Mouse (Mus musculus): ENCODE measurements around the gene Gm13271.
"Not testable (repeated sequence)": the region's sequence is repeated elsewhere in the genome, so short reads cannot be mapped to it uniquely, and the experiment has no call there.

The Gm13271 gene

GRCm38 (mm10) chr4:88754818-88755340, at the start of gene Gm13271:
Gene Gm13271, plus strand, starts transcription at chr4:88754868.
- not testable (repeated sequence) for DNase-seq (ENCODE audit: low read depth, low spot score)

- DNase-seq (ENCODE audit: low read depth, low spot score): no peak
These were observed 48.7 kb upstream of the Gm13271 start for GRCm38 (mm10) chr4:88705924-88706323.

DNA sequence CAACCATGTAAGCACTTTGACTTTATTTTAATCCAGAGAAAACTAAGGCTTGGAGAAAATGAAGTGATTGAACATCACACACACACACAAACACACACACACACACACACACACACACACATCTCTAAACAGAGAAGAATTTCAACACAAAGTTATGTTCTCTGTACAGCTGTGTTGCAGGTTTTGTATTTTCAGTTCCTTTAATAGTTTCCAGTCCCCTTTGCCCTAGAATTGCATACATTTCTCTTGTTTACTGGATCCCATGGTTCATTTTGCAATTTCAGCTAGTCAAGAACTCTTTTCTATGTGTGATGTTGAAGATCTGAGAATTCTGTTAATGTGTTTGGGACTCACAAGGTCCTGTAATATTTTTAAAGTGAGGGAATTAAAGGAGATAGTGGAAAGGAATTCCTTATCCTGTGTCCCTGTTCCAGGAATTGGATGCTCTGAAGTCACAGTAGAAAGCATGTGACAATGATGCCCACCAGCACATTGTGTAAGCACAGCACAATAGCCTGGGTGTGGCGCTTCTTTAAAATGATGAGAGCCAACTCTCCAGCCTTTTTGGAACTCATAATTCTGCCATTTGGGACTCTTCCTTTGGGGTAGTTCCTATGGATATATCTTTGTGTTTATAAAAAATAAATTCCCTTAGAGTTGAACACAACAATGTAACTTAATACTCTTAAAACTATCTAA, 47.4 kb upstream of the Gm13271 start:
- no peak for DNase-seq (ENCODE audit: low read depth, low spot score)

- DNase-seq (ENCODE audit: low read depth, low spot score): peak; percentile 18
These were observed 40.4 kb upstream of the Gm13271 start for GRCm38 (mm10) chr4:88714281-88714680.

GRCm38 (mm10) chr4:88715059-88715458, 39.6 kb upstream of the Gm13271 start:
- DNase-seq (ENCODE audit: low read depth, low spot score): peak; percentile 48

- DNase-seq (ENCODE audit: low read depth, low spot score): peak; percentile 13
These were observed 36.0 kb upstream of the Gm13271 start for GRCm38 (mm10) chr4:88718715-88719114.

DNA sequence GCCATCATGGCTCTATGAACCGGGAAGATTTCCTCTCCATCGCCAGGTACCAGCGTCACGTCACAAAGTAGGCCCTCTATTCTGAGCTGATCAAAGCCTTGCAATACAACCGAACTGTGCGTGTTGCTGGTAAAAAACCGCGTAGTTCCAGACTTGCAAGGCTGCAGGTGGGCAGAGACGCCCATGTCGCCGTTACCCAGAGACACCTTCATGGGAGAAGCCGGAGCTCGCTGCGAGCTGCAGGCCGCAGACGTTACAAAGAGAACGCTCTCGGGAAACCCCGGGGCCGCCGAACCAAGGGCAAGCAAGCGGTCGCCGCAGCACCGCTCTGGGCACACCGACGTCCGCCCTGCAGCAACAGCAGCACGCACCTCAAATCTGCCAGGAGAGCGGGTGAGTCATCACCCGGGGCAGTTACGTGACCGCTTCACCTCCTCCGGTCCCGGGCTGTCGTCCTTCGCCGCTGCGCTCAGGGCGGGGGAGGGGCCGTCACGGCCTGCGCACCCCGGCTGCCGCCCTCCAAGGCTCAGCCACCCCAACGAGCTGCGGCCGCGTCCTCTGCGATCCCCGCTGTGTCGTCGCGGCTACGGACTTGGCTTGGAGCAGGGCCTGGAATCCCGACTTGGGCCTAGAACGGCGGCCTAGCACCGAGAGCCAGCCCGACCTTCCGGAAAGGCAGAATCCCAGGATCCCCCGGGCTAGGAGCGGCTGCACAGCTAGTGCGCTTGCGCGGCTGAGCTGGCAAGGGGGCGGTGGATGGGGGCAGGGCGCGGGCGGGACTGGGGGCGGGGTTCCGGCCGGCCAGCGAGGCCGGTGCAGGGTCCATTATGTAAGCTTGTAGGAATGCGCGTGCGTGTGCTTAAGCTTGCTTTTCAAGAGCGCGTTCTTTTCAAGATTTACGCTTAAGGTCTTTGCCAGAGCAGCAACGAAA, 32.6 kb upstream of the Gm13271 start, which contains the start of the genes Gm26566 and Klhl9:
Gene Gm26566 (plus strand): TSS at position 15 of the 931 bp plus-strand sequence.
Gene Klhl9 (minus strand): TSS at position 675 of the 931 bp plus-strand sequence.
- DNase-seq (ENCODE audit: low read depth, low spot score): peak; percentile 98

GRCm38 (mm10) chr4:88723497-88724090, 31.1 kb upstream of the Gm13271 start:
- no peak for DNase-seq (ENCODE audit: low read depth, low spot score)

- no peak for DNase-seq (ENCODE audit: low read depth, low spot score)
These were observed 27.9 kb upstream of the Gm13271 start for GRCm38 (mm10) chr4:88726727-88727126.

DNA sequence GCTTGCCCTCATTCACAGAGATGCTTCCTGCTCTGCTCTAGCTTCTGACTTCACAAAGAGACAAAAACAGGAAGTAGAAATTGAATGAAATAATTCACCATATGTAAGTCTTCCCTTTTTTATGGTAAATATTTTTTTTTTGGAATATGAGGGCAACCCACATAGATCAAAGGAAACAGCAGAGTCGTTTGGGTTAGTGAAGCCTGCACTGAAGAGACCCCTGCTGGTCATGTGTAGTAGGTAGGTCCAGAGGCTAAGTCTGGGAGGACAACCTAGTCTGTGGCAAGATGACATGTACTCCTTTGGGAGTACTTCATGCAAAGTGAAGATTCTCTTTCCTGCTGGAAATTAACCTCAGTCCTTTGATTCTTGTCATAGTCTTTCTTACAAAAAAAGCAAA, 27.3 kb upstream of the Gm13271 start:
- DNase-seq (ENCODE audit: low read depth, low spot score): peak; percentile 35

- DNase-seq (ENCODE audit: low read depth, low spot score): peak; percentile 73
These were observed 16.2 kb upstream of the Gm13271 start for GRCm38 (mm10) chr4:88738480-88738879.

- no peak for DNase-seq (ENCODE audit: low read depth, low spot score)
These were observed 15.6 kb upstream of the Gm13271 start for GRCm38 (mm10) chr4:88739036-88739435.

GRCm38 (mm10) chr4:88741426-88741825, 13.2 kb upstream of the Gm13271 start:
- no peak for DNase-seq (ENCODE audit: low read depth, low spot score)

GRCm38 (mm10) chr4:88742771-88743371, 11.8 kb upstream of the Gm13271 start:
- no peak for DNase-seq (ENCODE audit: low read depth, low spot score)

GRCm38 (mm10) chr4:88744207-88744606, 10.5 kb upstream of the Gm13271 start:
- DNase-seq (ENCODE audit: low read depth, low spot score): no peak

GRCm38 (mm10) chr4:88749926-88750325, 4.7 kb upstream of the Gm13271 start:
- no peak for DNase-seq (ENCODE audit: low read depth, low spot score)

DNA sequence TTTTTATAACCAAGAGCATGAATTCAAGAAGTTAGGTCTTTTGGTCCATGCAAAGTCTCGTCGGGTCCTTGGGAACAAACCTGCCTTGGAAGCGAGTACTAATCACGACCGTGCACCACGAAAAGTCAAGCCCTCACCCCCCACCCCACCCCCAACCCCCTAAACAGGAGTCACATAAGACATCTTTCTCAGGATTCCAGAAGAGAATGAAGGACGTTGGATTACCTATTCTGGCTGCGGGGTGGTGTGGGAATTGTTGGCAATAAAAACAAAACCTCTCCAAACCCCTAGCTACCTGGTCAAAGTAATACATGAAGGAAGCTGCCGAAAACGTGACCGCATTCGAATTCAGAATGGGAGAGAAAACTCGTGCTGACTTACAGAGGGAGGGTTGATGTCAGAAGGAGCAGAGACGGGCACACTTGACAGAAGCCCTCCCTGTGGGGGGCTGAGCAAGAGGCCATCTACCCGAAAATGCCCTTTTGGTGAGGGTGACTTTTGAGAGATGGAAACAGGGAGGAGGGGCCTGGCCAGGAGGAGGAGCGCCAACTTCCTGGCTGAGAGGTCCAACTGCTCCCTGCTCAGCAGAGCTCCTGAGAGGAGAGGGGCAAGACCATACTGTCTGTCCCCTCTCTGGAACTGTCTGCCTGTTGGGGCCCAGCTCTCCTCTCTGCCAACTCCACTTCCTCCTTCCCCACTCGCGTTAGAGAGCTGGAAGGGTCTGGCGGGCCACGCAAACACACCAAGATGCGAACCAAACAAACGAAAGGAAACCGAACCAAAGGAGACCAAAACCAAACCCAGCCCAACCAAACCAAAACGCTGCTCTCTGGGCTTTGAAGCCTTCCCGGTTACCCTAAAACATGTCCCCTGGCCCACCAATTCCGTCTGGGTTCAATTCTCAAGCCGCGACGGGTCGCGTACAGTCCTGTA, 2.2 kb downstream of the Gm13271 start:
- not testable (repeated sequence) for DNase-seq (ENCODE audit: low read depth, low spot score)

- DNase-seq (ENCODE audit: low read depth, low spot score): peak; percentile 90
These were observed 3.0 kb downstream of the Gm13271 start for GRCm38 (mm10) chr4:88757628-88758031.

DNA sequence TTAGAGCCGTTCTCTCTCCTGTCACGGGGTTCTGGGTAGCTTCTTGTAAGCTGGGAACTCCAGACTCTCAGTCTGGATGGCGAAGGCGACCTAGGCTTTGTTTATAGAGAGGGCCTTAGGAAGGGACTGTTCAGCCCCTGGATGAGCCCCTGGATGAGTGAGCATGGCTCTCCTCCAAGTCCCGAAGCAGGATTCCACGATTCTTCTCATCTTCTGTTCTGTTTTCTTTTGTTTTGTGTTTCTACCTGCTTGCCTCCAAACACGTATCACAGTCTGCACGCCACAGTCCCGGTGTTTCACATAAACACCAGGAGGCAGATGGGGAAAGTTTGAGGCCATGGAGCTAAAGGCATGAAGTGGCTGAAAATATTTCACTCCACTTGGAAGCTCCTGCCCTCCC, 4.1 kb downstream of the Gm13271 start:
- not testable (repeated sequence) for DNase-seq (ENCODE audit: low read depth, low spot score)

- not testable (repeated sequence) for DNase-seq (ENCODE audit: low read depth, low spot score)
These were observed 5.1 kb downstream of the Gm13271 start, which contains the start of gene Gm13283 for GRCm38 (mm10) chr4:88759610-88760268. Gene Gm13283, plus strand, starts transcription at chr4:88760119.
